Mouse (Mus musculus) lung, postnatal 0 days (tissue): Measurements from ENCODE around the gene Slc30a4.

Experiments used
- CTCF ChIP-seq: IDR thresholded peaks from 2 replicates; pipeline ENCODE4 v1.5.1; 2016; ENCODE audit warnings: antibody characterized with exemption, mild to moderate bottlenecking
- EP300 ChIP-seq: IDR thresholded peaks from 2 replicates; pipeline ENCODE4 v1.6.1; 2016; ENCODE audit warnings: antibody characterized with exemption, mild to moderate bottlenecking, control low read depth

DNA sequence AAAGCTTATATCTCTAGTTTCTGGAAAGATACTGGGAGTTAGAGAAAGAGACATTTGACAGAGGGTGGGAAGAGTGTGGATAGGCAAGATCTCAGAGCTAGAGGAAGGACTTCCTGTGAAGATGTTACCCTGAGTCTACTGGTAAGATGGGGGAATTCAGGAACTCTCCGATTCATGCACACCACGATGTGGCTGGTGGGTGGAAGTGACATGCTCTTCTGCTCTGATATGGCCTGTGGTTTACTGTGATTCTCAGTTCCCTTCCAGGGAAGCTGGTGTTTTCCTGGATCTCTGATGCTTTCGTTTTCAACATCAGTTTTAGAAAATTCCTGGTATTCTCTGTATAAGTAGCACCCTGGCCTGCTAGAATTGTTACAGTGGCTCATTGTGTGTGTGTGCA lies 9.4 kb upstream of the Slc30a4 start:
- TF ChIP-seq CTCF (no peak), EP300 (no peak)
